Mouse (Mus musculus): ENCODE measurements around the gene Rasef.
"Not testable (repeated sequence)": the region's sequence is repeated elsewhere in the genome, so short reads cannot be mapped to it uniquely, and the experiment has no call there.

Gene Rasef

GRCm38 (mm10) chr4:73790260-73791185, at the start of gene Rasef:
Rasef (minus strand) TSS chr4:73790994.
- peak; percentile 5 to 8 for DNase-seq (ENCODE audit: low spot score in 2 of 2)

- DNase-seq (ENCODE audit: low spot score in 2 of 2), result no peak
Observed at GRCm38 (mm10) chr4:73826587-73826986, 35.8 kb upstream of the Rasef start.

GRCm38 (mm10) chr4:73791186-73791540, 369 bp upstream of the Rasef start:
- peak; percentile 28 to 32 for DNase-seq (ENCODE audit: low spot score in 2 of 2)

- peak; percentile 4 to 8 for DNase-seq (ENCODE audit: low spot score in 2 of 2)
Observed at GRCm38 (mm10) chr4:73789534-73789933, 1.3 kb downstream of the Rasef start.

- peak; percentile 33 to 47 for DNase-seq (ENCODE audit: low spot score in 2 of 2)
Observed at GRCm38 (mm10) chr4:73788076-73788730, 2.6 kb downstream of the Rasef start.

- DNase-seq (ENCODE audit: low spot score in 2 of 2), result no peak
Observed at GRCm38 (mm10) chr4:73784147-73784546, 6.6 kb downstream of the Rasef start.

- DNase-seq (ENCODE audit: low spot score in 2 of 2), result peak; percentile 1 to 4
Observed at GRCm38 (mm10) chr4:73781061-73781460, 9.7 kb downstream of the Rasef start.

- no peak for DNase-seq (ENCODE audit: low spot score in 2 of 2)
Observed at GRCm38 (mm10) chr4:73775266-73775665, 15.5 kb downstream of the Rasef start.

- no peak for DNase-seq (ENCODE audit: low spot score in 2 of 2)
Observed at GRCm38 (mm10) chr4:73773831-73774810, 16.7 kb downstream of the Rasef start.

- DNase-seq (ENCODE audit: low spot score in 2 of 2), result no peak
Observed at GRCm38 (mm10) chr4:73772028-73772427, 18.8 kb downstream of the Rasef start.

GRCm38 (mm10) chr4:73770592-73770991, 20.2 kb downstream of the Rasef start:
- no peak for DNase-seq (ENCODE audit: low spot score in 2 of 2)

- no peak for DNase-seq (ENCODE audit: low spot score in 2 of 2)
Observed at GRCm38 (mm10) chr4:73768156-73768555, 22.6 kb downstream of the Rasef start.

- no peak for DNase-seq (ENCODE audit: low spot score in 2 of 2)
Observed at GRCm38 (mm10) chr4:73748219-73748618, 42.6 kb downstream of the Rasef start.

- DNase-seq (ENCODE audit: low spot score in 2 of 2), result no peak
Observed at GRCm38 (mm10) chr4:73739439-73739838, 51.4 kb downstream of the Rasef start.

- no peak for DNase-seq (ENCODE audit: low spot score in 2 of 2)
Observed at GRCm38 (mm10) chr4:73719819-73720218, 71.0 kb downstream of the Rasef start.

GRCm38 (mm10) chr4:73718761-73719160, 72.0 kb downstream of the Rasef start:
- no peak for DNase-seq (ENCODE audit: low spot score in 2 of 2)

- not testable (repeated sequence) for DNase-seq (ENCODE audit: low spot score in 2 of 2)
Observed at GRCm38 (mm10) chr4:73683216-73683615, 107.6 kb downstream of the Rasef start, which contains the start of gene Gm428. Gm428 (plus strand) TSS chr4:73683516.

- DNase-seq (ENCODE audit: low spot score in 2 of 2), result not testable (repeated sequence)
Observed at GRCm38 (mm10) chr4:73668054-73668453, 122.7 kb downstream of the Rasef start, which contains the start of gene Gm11239. Gm11239 (plus strand) TSS chr4:73668354.

All from heart, adult 9 months (tissue).